Mouse (Mus musculus): Measurements from ENCODE around the gene Ptx4.

Gene Ptx4

GRCm38 (mm10) chr17:25120406-25120805 is at the start of gene Ptx4:
Gene Ptx4 (plus strand): TSS chr17:25120760.
- in situ Hi-C loops (cut with MboI, MseI): loop anchor here (5.0 to 10.0 kb wide), 2 partner anchors 162 to 986 kb away; no protein-coding TSS in a partner anchor

DNA sequence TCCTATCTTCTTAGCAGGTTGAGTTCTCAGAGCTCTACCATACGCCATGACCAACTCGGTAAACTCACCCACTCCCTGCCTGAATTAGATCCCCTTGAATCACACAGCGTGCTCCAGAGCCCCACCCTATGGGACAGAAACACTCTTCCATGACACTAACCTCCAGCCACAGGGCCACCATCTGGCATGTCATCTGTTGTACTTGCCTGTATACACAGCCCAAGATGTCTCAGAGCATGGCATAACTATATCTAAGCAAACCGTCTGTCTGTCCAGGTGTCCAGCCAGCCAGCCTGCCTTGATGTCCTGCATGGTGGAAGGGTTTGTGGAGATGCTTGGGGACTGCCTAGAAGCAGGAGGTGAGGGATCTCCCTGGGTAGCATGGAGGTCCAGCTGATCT is 43.7 kb upstream of the Ptx4 start:
- in situ Hi-C loops (cut with MboI, MseI): no loop called here

- in situ Hi-C loops (cut with MboI, MseI): no loop called here
Measured at GRCm38 (mm10) chr17:25077771-25078372, 42.7 kb upstream of the Ptx4 start.

DNA sequence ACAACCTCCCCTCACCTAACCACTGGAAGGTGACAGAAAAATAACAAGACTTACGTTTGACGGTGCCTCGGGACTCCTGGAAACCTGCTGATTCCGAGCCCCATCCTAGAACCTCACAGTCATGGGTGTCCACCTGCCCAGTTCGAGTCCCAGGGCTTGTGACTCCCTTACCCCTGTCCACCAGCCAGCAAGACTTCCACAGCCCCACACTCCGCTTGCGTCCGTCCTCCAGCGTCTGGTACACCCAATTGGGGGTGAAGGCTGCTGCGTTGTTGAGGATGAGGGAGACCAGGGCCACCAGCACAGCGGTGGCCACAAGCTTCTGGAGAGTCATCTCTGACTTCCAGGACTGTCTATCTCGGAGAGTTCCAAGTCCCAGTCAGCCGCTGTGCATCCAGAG is 40.4 kb upstream of the Ptx4 start:
- in situ Hi-C loops (cut with MboI, MseI): no loop called here

- in situ Hi-C loops (cut with MboI, MseI): no loop called here
Measured at GRCm38 (mm10) chr17:25080960-25081381, 39.6 kb upstream of the Ptx4 start.

GRCm38 (mm10) chr17:25082081-25082847 is 38.3 kb upstream of the Ptx4 start:
- in situ Hi-C loops (cut with MboI, MseI): no loop called here

DNA sequence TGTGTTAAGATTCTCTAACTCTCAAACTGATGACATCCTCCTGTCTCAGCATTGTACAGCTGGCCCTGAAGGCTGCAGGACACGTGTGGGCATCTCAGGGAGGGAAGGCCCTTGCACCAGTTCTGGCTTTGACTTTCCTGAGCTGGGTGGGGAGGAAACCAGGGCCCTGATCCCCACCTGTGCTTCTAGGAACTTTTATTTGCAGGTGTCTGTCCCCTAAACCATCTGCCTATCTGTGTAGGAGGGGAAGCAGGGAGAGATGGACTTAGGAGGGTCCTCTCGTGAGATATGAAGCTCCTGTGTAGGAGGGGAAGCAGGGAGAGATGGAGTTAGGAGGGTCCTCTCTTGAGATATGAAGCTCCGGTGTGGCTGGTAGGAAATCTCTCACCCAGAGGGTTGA is 37.7 kb upstream of the Ptx4 start:
- in situ Hi-C loops (cut with MboI, MseI): no loop called here

- in situ Hi-C loops (cut with MboI, MseI): no loop called here
Measured at GRCm38 (mm10) chr17:25083444-25083931, 37.1 kb upstream of the Ptx4 start, which contains the start of gene Tmem204. Gene Tmem204 (minus strand): TSS chr17:25083591.

DNA sequence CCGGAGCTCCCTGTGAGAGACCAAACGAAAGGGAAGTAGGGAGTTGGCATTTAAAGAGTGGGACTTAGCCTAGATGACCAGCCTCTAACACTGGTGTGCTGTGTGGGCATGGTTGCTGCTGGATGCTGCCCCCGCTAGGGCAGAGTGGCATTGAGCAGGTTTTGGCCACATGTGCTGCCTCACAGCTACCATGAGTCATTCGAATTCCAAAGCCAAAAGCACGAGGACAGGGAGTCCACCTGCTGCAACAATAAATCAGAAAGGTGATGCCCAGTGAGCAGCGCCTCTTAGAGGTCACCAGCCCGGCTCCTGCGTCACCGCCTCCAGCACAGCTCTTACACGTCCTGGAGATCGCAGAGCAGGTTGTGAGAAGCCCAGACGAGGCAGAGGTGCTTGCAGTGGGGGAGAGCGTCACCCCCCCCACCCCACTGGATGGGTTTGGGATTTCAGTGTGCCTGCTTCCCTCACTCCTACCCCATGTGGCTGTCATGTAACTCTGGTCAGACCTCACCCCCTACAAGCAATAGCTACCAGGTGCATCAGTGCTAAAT is 35.6 kb upstream of the Ptx4 start:
- in situ Hi-C loops (cut with MboI, MseI): loop anchor here in 1 of 2 experiments (5.0 kb wide), 1 partner anchor 48 kb away; no protein-coding TSS in a partner anchor

DNA sequence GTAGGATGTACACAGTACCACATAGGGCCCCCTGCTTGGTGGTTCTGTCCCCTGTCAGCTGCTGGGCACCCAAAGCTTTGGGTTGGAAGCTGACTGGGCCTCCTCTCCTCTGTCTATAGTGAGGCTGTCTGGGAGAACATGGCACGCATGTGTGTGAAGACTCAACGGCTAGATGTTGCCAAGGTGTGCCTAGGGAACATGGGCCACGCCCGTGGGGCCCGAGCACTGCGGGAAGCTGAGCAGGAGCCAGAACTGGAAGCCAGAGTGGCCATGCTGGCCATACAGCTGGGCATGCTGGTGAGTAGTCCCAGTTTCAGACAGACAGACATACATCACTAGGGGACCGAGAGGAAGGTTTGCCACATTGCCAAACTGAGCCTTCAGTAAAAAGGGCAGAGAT is 33.8 kb upstream of the Ptx4 start:
- in situ Hi-C loops (cut with MboI, MseI): loop anchor here in 1 of 2 experiments (5.0 kb wide), 1 partner anchor 49 kb away; no protein-coding TSS in a partner anchor

DNA sequence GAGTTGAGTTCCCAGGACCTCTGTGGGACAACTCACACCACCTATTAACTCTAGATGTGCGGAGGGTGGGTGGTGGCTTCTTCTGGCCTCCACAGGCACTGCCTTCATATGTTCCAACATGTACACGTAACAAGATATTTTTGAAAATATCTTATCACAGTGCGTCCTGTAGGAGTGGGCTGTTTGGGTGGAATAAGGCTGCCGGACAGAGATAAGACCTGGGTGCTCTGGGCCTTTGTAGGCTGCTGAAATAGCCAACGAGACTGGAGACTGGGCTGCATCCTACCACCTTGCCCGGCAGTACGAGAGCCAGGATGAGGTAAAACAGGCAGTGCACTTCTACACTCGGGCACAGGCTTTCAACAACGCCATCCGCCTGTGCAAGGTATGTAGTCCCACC is 31.4 kb upstream of the Ptx4 start:
- in situ Hi-C loops (cut with MboI, MseI): loop anchor here in 1 of 2 experiments (5.0 kb wide), 1 partner anchor 52 kb away; no protein-coding TSS in a partner anchor

- in situ Hi-C loops (cut with MboI, MseI): no loop called here
Measured at GRCm38 (mm10) chr17:25090450-25090849, 30.1 kb upstream of the Ptx4 start.

- in situ Hi-C loops (cut with MboI, MseI): no loop called here
Measured at GRCm38 (mm10) chr17:25096221-25096620, 24.3 kb upstream of the Ptx4 start.

GRCm38 (mm10) chr17:25100052-25100451 is 20.5 kb upstream of the Ptx4 start:
- in situ Hi-C loops (cut with MboI, MseI): no loop called here

- in situ Hi-C loops (cut with MboI, MseI): no loop called here
Measured at GRCm38 (mm10) chr17:25101338-25101737, 19.2 kb upstream of the Ptx4 start.

DNA sequence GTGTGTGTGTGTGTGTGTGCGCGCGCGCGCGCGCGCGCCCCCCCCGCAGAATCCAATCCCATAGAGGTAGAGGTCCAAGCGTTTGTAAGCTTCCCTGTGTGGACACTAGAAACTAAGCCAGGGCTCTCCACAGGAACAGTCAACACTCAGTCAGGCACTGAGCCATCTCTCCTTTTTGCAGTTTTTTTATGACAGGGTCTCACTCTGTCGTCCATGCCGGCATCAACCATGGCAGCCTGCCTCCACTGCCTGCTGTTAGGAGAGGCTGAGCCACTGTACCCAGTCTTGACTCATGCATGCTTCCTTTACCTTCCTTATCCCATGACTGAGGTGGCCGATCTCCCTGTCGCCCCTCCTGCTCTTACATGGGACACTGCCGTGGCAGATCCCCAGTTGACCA is 12.8 kb upstream of the Ptx4 start:
- in situ Hi-C loops (cut with MboI, MseI): no loop called here

GRCm38 (mm10) chr17:25109578-25109977 is 11.0 kb upstream of the Ptx4 start:
- in situ Hi-C loops (cut with MboI, MseI): no loop called here

- in situ Hi-C loops (cut with MboI, MseI): no loop called here
Measured at GRCm38 (mm10) chr17:25110590-25110989, 10.0 kb upstream of the Ptx4 start.

DNA sequence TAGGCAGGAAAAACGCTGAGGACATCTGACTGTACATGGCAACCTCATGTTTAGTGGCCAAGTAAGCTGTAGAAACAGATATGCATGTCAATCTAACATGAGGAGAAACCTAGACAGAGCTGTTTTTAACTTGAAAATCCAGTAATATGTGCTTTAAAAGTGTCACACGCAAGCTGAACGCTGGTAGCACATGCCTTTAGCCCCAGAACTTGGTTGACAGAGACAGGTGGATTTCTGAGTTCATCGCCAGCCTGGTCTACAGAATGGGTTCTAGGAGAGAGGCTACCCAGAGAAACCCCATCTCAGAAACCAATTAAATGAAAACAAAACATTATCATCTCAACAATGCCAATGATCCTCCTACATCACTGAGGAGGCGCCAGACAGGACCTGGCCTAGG is 9.3 kb upstream of the Ptx4 start:
- in situ Hi-C loops (cut with MboI, MseI): no loop called here

- in situ Hi-C loops (cut with MboI, MseI): no loop called here
Measured at GRCm38 (mm10) chr17:25111739-25112422, 8.7 kb upstream of the Ptx4 start.

DNA sequence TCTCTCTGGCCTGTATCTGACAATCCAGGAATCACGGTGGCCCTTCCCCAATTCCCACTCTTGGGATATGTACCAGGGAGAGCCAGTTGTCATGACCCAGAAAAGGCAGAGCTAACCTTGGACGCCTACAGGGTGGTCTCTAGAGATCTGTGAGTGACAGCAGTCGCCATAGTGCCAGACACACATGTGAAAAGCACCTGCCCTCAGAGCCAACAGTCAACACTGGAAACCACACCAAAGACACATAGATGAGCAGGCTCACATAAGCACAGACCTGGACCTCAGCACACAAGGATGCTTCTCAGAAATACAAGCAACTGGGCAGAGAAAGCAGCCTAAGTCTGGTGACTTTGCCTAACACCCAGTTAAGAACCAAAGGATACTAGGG is 8.1 kb upstream of the Ptx4 start:
- in situ Hi-C loops (cut with MboI, MseI): no loop called here

All from T-helper 17 cell (primary cell).